Mouse (Mus musculus) MEL (cell line): ENCODE data around the gene Lhfp. TPM values are rescaled to one million over a fixed set of nuclear protein-coding genes. Genes with fewer than 3 reads are reported as not detected.

Experiments
- DNase-seq: peaks from one replicate; pipeline ENCODE4 v3.0.0; 2011; ENCODE audit warnings: low read depth, low spot score
- H3K27ac ChIP-seq: 2 replicates; pipeline ENCODE4 v1.5.1; 2012; ENCODE audit warnings: low read depth, mild to moderate bottlenecking, control low read depth, low read length, moderate library complexity; ENCODE audit not compliant: control insufficient read depth
- H3K27me3 ChIP-seq, 2 experiments: fragments of 150-350 bp in 1 of 2; sonication (generic) in 1 of 2; 2 replicates each; pipeline ENCODE4 v1.6.1; 2012; ENCODE audit warnings: low read length in 2 of 2, mild to moderate bottlenecking in 2 of 2, improper control_type of control experiment in 1 of 2, moderate library complexity in 1 of 2; ENCODE audit not compliant: insufficient read depth in 2 of 2, control insufficient read depth in 1 of 2
- H3K36me3 ChIP-seq, 2 experiments: 2 replicates each; pipeline ENCODE4 v1.6.1; 2012 to 2014; ENCODE audit warnings: low read length in 2 of 2, improper control_type of control experiment in 1 of 2, inconsistent platforms in 1 of 2, mild to moderate bottlenecking in 1 of 2; ENCODE audit not compliant: insufficient read depth in 2 of 2, control insufficient read depth in 1 of 2
- H3K4me1 ChIP-seq, 2 experiments: fragments of 150-350 bp in 1 of 2; sonication (generic) in 1 of 2; 2 replicates each; pipeline ENCODE4 v1.6.1; 2012; ENCODE audit warnings: low read length in 2 of 2, improper control_type of control experiment in 1 of 2, mild to moderate bottlenecking in 1 of 2; ENCODE audit not compliant: insufficient read depth in 2 of 2, control insufficient read depth in 1 of 2
- H3K4me3 ChIP-seq, 2 experiments: fragments of 150-350 bp in 1 of 2; sonication (generic) in 1 of 2; 2 replicates each; pipeline ENCODE4 v1.5.1; 2012; ENCODE audit warnings: low read depth in 2 of 2, low read length in 2 of 2, mild to moderate bottlenecking in 2 of 2, moderate library complexity in 2 of 2, control low read depth in 1 of 2, improper control_type of control experiment in 1 of 2; ENCODE audit not compliant: control insufficient read depth in 1 of 2, insufficient read depth in 1 of 2
- H3K79me2 ChIP-seq: 2 replicates; pipeline ENCODE4 v1.6.1; 2012; ENCODE audit warnings: mild to moderate bottlenecking, low read length, moderate library complexity; ENCODE audit not compliant: control insufficient read depth, poor library complexity, insufficient read depth
- H3K9ac ChIP-seq: 2 replicates; pipeline ENCODE4 v1.6.1; 2012; ENCODE audit warnings: low read depth, mild to moderate bottlenecking, control low read depth, low read length, moderate library complexity; ENCODE audit not compliant: control insufficient read depth, poor library complexity, severe bottlenecking
- H3K9me3 ChIP-seq: fragments of 150-350 bp; sonication (generic); replicated peaks from 2 replicates; pipeline ENCODE4 v1.6.1; 2012; ENCODE audit warnings: mild to moderate bottlenecking, low read length, improper control_type of control experiment, moderate library complexity; ENCODE audit not compliant: insufficient read depth
- CTCF ChIP-seq, 3 experiments: IDR thresholded peaks in 2 of 3; conservative IDR thresholded peaks in 1 of 3; 2 replicates each; pipeline ENCODE4 v1.5.1; 2011 to 2012; ENCODE audit warnings: low read length in 3 of 3, low read depth in 2 of 3, mild to moderate bottlenecking in 2 of 3, improper control_type of control experiment in 1 of 3, inconsistent platforms in 1 of 3, mixed read lengths in 1 of 3, moderate library complexity in 1 of 3; ENCODE audit not compliant: control insufficient read depth in 1 of 3, insufficient read depth in 1 of 3, poor library complexity in 1 of 3, severe bottlenecking in 1 of 3
- EP300 ChIP-seq, 2 experiments: IDR thresholded peaks; 2 replicates each; pipeline ENCODE4 v1.6.1; 2011; ENCODE audit warnings: improper control_type of control experiment in 2 of 2, low read length in 2 of 2, low read depth in 1 of 2, mild to moderate bottlenecking in 1 of 2
- ETS1 ChIP-seq: IDR thresholded peaks from 2 replicates; pipeline ENCODE4 v1.6.1; 2012; ENCODE audit warnings: low read depth, mild to moderate bottlenecking, inconsistent platforms, low read length, improper control_type of control experiment, moderate library complexity
- GABPA ChIP-seq: IDR thresholded peaks from 2 replicates; pipeline ENCODE4 v1.6.1; 2012; ENCODE audit warnings: low read depth, mild to moderate bottlenecking, inconsistent platforms, low read length, improper control_type of control experiment, moderate library complexity
- GATA1 ChIP-seq: IDR thresholded peaks from 2 replicates; pipeline ENCODE4 v1.6.1; 2011; ENCODE audit warnings: low read depth, low read length, improper control_type of control experiment
- MAFK ChIP-seq: IDR thresholded peaks from 2 replicates; pipeline ENCODE4 v1.6.1; 2011; ENCODE audit warnings: low read depth, mild to moderate bottlenecking, low read length, improper control_type of control experiment, borderline replicate concordance
- MXI1 ChIP-seq: IDR thresholded peaks from 2 replicates; pipeline ENCODE4 v1.6.1; 2011; ENCODE audit warnings: mild to moderate bottlenecking, low read depth, low read length, improper control_type of control experiment
- RAD21 ChIP-seq: IDR thresholded peaks from 2 replicates; pipeline ENCODE4 v1.6.1; 2011; ENCODE audit warnings: mild to moderate bottlenecking, low read depth, low read length, improper control_type of control experiment
- RCOR1 ChIP-seq: IDR thresholded peaks from 2 replicates; pipeline ENCODE4 v1.6.1; 2012; ENCODE audit warnings: low read depth, mild to moderate bottlenecking, inconsistent platforms, low read length, improper control_type of control experiment
- SMC3 ChIP-seq: IDR thresholded peaks from 2 replicates; pipeline ENCODE4 v1.6.1; 2011; ENCODE audit warnings: low read depth, low read length, improper control_type of control experiment
- TCF12 ChIP-seq: IDR thresholded peaks from 2 replicates; pipeline ENCODE4 v1.6.1; 2014; ENCODE audit warnings: low read depth, mild to moderate bottlenecking, inconsistent platforms, low read length, improper control_type of control experiment, moderate library complexity
- UBTF ChIP-seq: IDR thresholded peaks from 2 replicates; pipeline ENCODE4 v1.6.1; 2012; ENCODE audit warnings: low read depth, mild to moderate bottlenecking, inconsistent platforms, low read length, improper control_type of control experiment, moderate library complexity, borderline replicate concordance; ENCODE audit not compliant: insufficient read depth
- USF1 ChIP-seq: IDR thresholded peaks from 2 replicates; pipeline ENCODE4 v1.6.1; 2014; ENCODE audit warnings: low read depth, mild to moderate bottlenecking, inconsistent platforms, low read length, improper control_type of control experiment, moderate library complexity
- ZKSCAN1 ChIP-seq: IDR thresholded peaks from 2 replicates; pipeline ENCODE4 v1.6.1; 2012; ENCODE audit warnings: low read depth, mild to moderate bottlenecking, inconsistent platforms, low read length, improper control_type of control experiment, moderate library complexity
- ZMIZ1 ChIP-seq: IDR thresholded peaks from 2 replicates; pipeline ENCODE4 v1.6.1; 2012; ENCODE audit warnings: low read depth, mild to moderate bottlenecking, inconsistent platforms, low read length, improper control_type of control experiment, moderate library complexity
- ZNF384 ChIP-seq: IDR thresholded peaks from 2 replicates; pipeline ENCODE4 v1.6.1; 2012; ENCODE audit warnings: low read depth, mild to moderate bottlenecking, inconsistent platforms, low read length, improper control_type of control experiment
- polyA plus RNA-seq, 2 experiments: library from polyadenylated mRNA; stranded (reverse) in 1 of 2; unstranded in 1 of 2; fragments of >175 nt in 1 of 2; fragments of >200 nt in 1 of 2; gene quantifications; 2 replicates each; pipeline versions ENCODE4 v1.2.1 to v1.2.4; 2012; ENCODE audit warnings: low replicate concordance in 2 of 2, low read depth in 1 of 2; ENCODE audit not compliant: insufficient read length in 2 of 2, insufficient read depth in 1 of 2, missing spikeins in 1 of 2
- total RNA-seq: library from RNA; depleted of rRNA; stranded (reverse); fragments of 300-350 nt; gene quantifications from 2 replicates; pipeline ENCODE4 v1.2.3, GENCODE M21; 2012

Gene Lhfp
- total and polyA plus RNA-seq, 3 experiments, result not detected

DNA sequence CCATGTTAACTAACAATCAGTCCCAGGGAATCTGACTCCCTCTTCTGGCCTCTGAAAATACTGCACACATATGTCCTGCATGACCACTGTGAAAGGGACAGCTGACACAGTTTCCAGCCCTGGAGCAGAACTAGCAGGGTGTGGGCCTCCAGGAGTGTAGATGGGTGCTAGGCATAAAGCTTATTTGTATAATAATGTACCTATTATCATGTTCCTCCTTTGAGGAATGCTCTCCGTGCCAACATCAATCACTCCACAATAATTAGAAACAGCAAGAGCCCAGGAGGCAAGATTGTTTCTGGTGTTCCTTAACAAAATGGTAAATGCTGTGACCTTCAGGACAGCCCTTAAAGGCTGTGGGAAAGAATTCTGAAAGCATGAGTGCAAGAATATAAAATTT, 264.5 kb downstream of the Lhfp start:
- no peaks in the 10 kb centered on the region for H3K36me3 ChIP-seq

DNA sequence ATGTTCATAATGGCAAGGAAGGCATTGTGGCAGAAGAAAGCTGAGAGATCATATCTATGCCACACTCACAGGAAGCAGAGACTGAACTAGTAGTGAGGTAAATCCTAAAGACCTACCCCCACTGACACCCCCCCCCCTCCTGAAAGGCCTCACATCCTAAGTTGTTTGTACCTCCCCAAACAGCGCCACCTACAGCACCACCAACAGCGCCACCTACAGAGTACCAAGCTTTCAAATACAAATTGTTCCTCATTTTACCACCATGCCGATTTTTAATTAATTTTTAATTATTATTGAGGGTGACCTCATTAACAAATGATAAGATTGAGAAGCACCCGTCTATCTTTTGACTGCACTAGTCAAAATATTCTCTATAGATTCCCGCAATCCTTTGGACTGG, 267.3 kb downstream of the Lhfp start:
- Histone ChIP-seq H3K4me1 (no peaks in the 10 kb centered on the region), H3K9me3 (no peaks in the 10 kb centered on the region), H3K27me3 (no peaks in the 10 kb centered on the region), H3K27ac (no peak overlapping the region), H3K9ac (no peak overlapping the region), H3K4me3 (no peak overlapping the region), H3K79me2 (no peaks in the 10 kb centered on the region), H3K36me3 (no peaks in the 10 kb centered on the region)
- no peak for DNase-seq
- TF ChIP-seq GABPA (no peak), CTCF (IDR thresholded peaks at IDR 0.05 in 2 of 3, conservative IDR thresholded peaks at IDR 0.05 in 1 of 3; ENCODE audit: control insufficient read depth in 1 of 3, insufficient read depth in 1 of 3, low read depth in 2 of 3, low read length in 3 of 3, poor library complexity in 1 of 3, severe bottlenecking in 1 of 3) (peak in 1 of 3 experiments; percentile 9; a peak in 1 of 6 replicates)

More for the DNA sequence above, 264.5 kb downstream of the Lhfp start:
- H3K79me2 ChIP-seq, result no peaks in the 10 kb centered on the region
- no peaks in the 10 kb centered on the region for H3K9me3 ChIP-seq
- H3K27me3 ChIP-seq, result no peaks in the 10 kb centered on the region
- no peak for DNase-seq
- H3K4me1 ChIP-seq, result no peaks in the 10 kb centered on the region
- no peak overlapping the region for H3K9ac ChIP-seq
- H3K27ac ChIP-seq, result no peak overlapping the region
- no peak for TF ChIP-seq RCOR1
- TF ChIP-seq ZMIZ1, result no peak
- no peak for TF ChIP-seq ZKSCAN1
- no peak overlapping the region for H3K4me3 ChIP-seq

DNA sequence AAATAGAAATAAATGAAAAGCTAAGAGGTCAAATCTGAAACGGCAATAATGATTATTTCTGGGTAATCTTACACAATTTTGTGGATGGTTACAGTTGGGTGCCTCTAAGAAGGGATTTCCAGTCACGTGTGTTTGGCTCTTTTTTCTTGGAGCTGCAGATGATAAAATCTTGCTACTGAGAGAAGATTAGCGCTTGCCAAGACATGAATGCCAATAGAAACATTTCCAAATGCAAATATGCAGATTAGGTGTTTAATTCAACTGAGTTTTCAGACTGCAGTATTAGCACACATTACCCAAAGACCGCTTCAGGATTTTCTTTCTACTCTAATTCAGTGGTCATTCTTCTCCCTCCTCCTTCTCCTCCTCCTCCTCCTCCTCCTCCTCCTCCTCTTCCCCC, 268.8 kb downstream of the Lhfp start:
- no peaks in the 10 kb centered on the region for H3K27me3 ChIP-seq
- DNase-seq, result no peak
- H3K27ac ChIP-seq, result no peak overlapping the region
- H3K4me1 ChIP-seq, result no peaks in the 10 kb centered on the region
- no peak overlapping the region for H3K9ac ChIP-seq
- no peaks in the 10 kb centered on the region for H3K36me3 ChIP-seq
- H3K9me3 ChIP-seq, result no peaks in the 10 kb centered on the region
- no peak for TF ChIP-seq MXI1
- H3K79me2 ChIP-seq, result no peaks in the 10 kb centered on the region
- H3K4me3 ChIP-seq, result no peak overlapping the region

DNA sequence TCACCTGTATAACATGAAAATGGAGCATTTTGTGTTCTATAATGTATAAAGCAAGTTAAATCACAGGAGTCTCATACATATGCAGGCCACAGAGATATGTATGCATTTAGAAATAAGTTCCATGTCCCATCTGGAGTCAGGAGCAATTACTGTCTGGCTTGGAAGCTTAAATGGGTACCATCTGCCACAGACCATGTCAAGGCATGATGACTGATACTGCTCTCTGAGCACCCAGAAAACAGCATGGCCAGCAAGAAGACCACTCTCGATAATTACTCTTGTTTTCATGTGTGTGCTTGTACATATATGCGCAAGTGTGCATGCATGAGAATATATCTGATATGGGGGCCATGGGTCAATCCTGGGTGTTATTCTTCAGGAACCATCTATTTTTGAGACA, 269.3 kb downstream of the Lhfp start:
- no peak for TF ChIP-seq GABPA
- no peak for TF ChIP-seq ETS1
- TF ChIP-seq EP300 (IDR thresholded peaks at IDR 0.05; ENCODE audit: low read depth in 1 of 2, low read length in 2 of 2), result no peak
- no peak for TF ChIP-seq SMC3
- TF ChIP-seq ZNF384, result no peak
- TF ChIP-seq GATA1, result no peak
- no peak for TF ChIP-seq UBTF
- TF ChIP-seq USF1, result no peak
- TF ChIP-seq RCOR1, result no peak
- no peak for TF ChIP-seq MAFK
- no peak for TF ChIP-seq TCF12
- TF ChIP-seq RAD21, result no peak
- H3K9ac ChIP-seq, result no peak overlapping the region

More for the DNA sequence above, 269.3 kb downstream of the Lhfp start:
- Histone ChIP-seq H3K4me3 (no peak overlapping the region), H3K4me1 (no peaks in the 10 kb centered on the region), H3K79me2 (no peaks in the 10 kb centered on the region), H3K9me3 (no peaks in the 10 kb centered on the region), H3K27me3 (no peaks in the 10 kb centered on the region), H3K27ac (no peak overlapping the region), H3K36me3 (no peaks in the 10 kb centered on the region)
- no peak for DNase-seq
